Mouse (Mus musculus): ENCODE results near the gene Pomp. TPM values are rescaled to one million over a fixed set of nuclear protein-coding genes. Genes with fewer than 3 reads are reported as not detected.

The Pomp gene
- 211 and 297 TPM in 2 replicates for polyA plus RNA-seq (2012; rRNA removed)

DNA sequence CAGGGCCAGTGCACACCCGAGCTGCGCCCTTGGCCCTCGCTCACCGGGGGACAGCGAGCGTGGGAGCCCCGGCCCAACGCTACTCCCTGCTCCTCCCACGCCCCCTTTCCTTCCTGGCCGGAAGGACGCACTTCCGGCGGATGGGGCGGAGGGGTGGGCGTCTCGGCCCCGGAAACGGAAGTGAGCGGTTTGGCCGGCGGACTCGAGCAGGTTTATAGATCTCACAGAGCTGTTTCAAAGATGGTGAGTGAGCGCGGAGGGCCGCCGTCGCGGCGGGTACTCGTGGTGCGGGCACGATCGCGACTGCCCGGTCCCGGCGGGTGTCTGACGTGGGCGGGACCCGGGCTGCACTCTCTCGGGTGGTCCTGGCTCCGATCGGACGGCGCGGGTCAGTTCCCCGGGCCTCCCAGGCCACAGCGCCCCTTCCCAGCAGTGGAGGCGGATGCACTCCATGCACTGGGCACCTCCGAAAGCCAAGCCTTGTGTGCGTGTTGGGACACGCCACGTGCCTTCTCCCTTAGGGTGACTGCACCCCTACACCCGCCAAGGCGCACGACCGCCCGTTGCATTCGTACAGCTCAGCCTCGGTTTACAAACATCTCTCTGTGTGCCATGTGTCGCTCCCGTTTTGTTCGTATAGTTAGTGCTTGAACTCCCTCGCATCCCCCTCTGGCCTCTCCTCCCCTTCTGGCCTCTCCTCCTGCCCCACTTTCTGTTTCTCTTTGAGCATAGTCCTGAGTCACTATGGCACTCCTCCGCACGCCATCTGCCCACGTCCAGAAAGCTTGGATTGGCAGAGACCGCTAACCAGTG is at the start of gene Pomp:
Pomp (plus strand) TSS at position 13 of the 813 bp plus-strand sequence.

DNA sequence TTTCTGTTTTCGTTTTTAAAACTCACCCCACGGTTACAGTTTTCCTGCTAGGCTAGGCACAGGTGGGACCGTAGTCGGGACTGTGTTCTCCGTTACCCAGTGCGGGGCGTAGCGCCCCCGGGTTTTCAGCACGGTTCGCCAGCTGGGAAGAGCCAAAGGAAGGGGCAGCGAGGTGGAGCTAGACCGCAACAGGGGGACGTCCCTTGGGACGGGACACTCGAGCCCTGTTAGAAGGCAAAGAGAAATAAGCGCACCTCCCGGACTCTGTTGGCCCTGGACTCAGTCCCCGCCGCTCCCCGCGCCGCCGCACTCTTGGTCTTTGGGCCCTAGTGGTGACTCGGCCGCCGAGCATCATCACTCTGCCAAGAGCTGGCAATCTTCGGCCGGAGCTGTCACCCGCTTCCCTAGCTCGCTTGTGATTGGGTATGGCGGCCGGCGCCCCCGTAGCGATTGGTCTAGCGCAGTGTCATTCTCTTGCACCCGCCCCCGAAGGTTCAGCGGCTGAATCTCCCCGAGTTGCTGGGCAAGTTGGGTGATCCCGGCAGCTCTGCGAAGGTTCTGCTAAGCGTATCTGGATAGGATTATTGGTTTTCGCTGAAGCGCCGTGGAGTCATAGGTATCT is 34.3 kb downstream of the Pomp start, which contains the start of gene Slc46a3:
Slc46a3 (minus strand) TSS at position 361 of the 622 bp plus-strand sequence.

Other genes starting within 250 kb of the Pomp start
- gene Flt1, start 134.4 kb upstream of the Pomp start, polyA plus RNA-seq (2012; rRNA removed): 4.2 and 5.6 TPM in 2 replicates
- gene Slc46a3, start 34.4 kb downstream of the Pomp start, polyA plus RNA-seq (2012; rRNA removed): 1.8 and 4.9 TPM in 2 replicates
- 9.0 and 9.3 TPM in 2 replicates for gene Mtus2, start 96.9 kb downstream of the Pomp start, polyA plus RNA-seq (2012; rRNA removed)